Mouse (Mus musculus) 416B (cell line): ENCODE data around the gene Bbip1.

Experiments used
- DNase-seq: peaks from one replicate; pipeline ENCODE4 v3.0.0; 2011; ENCODE audit warnings: low read depth

The Bbip1 gene

GRCm38 (mm10) chr19:53890781-53891251, 53.6 kb downstream of the Bbip1 start:
- no peak for DNase-seq

GRCm38 (mm10) chr19:53890274-53890673, 54.2 kb downstream of the Bbip1 start:
- no peak for DNase-seq

GRCm38 (mm10) chr19:53889555-53889954, 54.9 kb downstream of the Bbip1 start:
- peak; percentile 69 for DNase-seq

DNA sequence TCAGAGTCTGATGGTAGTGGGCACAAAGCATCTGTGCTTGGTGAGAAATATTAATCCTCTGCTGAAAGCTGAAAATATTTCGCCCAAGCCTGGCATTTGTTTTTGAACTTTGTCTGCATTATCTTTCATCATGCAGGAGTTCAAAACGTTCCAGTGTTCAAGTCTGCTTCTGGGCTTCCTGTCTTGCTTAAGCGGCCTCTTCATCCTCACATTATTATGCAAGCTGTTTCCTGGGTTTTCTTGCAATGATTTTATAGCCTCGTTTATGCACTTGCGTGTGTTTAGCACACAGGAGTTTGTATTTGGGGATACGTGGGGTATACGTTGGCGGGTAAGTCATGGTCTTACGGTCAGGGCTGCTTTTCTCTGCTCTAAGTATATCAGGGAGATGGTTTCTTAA, 56.1 kb downstream of the Bbip1 start:
- peak; percentile 51 for DNase-seq

DNA sequence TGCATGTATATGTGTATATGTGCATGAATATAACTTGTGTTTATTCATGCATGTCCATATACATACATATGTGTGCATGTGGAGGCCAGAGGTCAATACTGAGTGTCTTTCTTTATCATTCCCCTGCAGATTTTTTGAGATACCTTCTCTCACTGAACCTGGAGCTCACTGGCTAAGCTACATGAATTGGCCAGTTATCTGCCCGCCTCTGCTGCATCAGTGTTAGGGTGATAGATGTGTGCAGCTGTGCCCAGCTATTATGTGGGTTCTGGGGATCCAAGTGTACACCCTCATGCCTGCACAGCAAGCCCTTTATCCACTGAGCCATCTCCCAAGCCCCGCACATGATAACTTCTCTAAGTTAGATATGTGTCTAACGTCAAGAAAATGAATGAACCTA, 56.6 kb downstream of the Bbip1 start:
- no peak for DNase-seq

DNA sequence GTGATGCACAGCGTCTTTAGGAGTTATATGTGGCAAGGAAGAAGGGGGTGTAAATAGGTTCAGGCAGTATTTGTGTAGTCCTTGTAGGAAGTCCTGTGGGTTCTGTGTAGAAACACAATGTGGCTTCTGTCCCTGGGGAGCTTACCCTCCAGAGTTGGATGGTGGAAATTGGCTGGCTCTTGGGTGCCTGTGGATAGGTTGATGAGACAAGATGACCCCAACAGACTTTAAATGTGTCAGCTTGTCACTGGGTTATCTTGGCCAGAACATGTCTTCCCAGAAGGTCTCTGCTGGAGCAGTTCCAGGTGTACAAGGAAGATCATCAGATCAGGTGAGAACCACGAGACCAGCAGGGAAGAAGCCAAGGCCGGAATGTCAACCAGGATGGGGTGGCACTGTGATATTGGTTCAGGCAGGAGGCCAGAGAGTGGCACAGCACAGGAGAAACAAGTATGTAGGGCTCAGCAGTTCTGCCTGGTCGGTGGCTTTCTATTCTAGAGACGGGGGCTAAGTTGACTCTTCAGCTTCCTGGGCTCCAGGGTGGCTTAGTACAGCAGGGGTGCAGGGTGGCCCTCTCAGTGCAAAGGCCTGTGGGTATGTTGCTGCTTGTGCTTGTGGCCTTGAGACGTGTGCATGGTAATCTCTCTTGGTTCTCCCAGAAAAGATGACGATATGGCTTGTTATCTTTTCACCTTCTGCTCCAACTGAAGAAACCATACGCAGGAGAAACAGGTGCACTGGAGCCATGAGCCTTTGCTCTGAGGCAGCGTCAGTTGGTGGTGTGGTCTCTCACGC, 57.7 kb downstream of the Bbip1 start:
- DNase-seq = no peak

GRCm38 (mm10) chr19:53885450-53885849, 59.0 kb downstream of the Bbip1 start:
- DNase-seq = no peak

DNA sequence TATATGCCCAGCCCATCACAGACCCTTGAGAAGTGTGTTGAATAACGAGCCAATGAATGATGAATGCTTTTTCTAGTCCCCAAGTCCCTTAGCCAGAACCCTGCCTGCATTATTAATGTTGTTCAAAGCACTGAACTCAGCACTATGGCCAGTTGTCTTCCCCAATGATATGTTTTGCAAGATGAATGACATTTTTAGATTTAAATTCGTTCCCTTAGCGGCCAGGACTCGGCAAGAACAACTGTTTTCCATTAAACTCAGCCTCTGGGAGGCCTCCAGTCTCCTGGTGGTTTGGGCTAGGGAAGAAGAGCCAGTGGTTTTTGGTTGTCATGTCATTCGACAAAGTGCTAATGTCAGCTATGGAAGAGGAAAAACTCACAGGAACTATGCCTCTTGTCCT, 62.6 kb downstream of the Bbip1 start:
- DNase-seq = no peak

DNA sequence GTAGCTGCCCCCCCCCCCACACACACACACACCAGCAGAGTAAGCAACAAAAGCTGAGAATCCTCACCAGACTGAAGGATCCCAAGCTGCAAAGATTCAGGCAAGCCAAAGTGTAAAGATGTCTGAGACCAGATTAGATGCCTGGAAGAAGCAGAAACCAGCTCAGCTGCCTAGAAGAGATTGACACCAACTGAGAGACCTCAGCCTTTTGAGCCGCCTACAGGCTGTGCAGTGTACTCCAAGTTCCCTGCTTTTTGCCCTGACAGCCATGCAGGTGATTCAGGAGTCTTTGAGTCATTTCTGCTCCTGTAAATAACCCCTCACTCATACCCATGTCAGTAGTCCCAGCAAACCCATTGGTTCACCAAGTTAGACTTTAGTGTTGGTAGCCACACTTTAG, 64.0 kb downstream of the Bbip1 start:
- DNase-seq = no peak
